Mouse (Mus musculus): ENCODE data around the gene Slc5a5. TPM values are rescaled to one million over a fixed set of nuclear protein-coding genes. Genes with fewer than 3 reads are reported as not detected.

Gene Slc5a5
- total RNA-seq, 4 experiments from 2014 or later: 10.2 to 11.9 (median 11.5) TPM

- DNase-seq (ENCODE audit: low spot score in 2 of 2): peak; percentile 48 to 78
Measured at GRCm38 (mm10) chr8:70856541-70857197, 35.9 kb downstream of the Slc5a5 start.

- DNase-seq (ENCODE audit: low spot score in 2 of 2): no peak
Measured at GRCm38 (mm10) chr8:70856028-70856427, 36.5 kb downstream of the Slc5a5 start.

- no peak for DNase-seq (ENCODE audit: low spot score in 2 of 2)
Measured at GRCm38 (mm10) chr8:70853863-70854262, 38.7 kb downstream of the Slc5a5 start.

- no peak for DNase-seq (ENCODE audit: low spot score in 2 of 2)
Measured at GRCm38 (mm10) chr8:70852595-70853231, 39.8 kb downstream of the Slc5a5 start.

- no peak for DNase-seq (ENCODE audit: low spot score in 2 of 2)
Measured at GRCm38 (mm10) chr8:70851837-70852236, 40.7 kb downstream of the Slc5a5 start.

- DNase-seq (ENCODE audit: low spot score in 2 of 2): no peak
Measured at GRCm38 (mm10) chr8:70850947-70851346, 41.6 kb downstream of the Slc5a5 start.

GRCm38 (mm10) chr8:70850132-70850845 lies 42.3 kb downstream of the Slc5a5 start:
- DNase-seq (ENCODE audit: low spot score in 2 of 2): no peak

- no peak for DNase-seq (ENCODE audit: low spot score in 2 of 2)
Measured at GRCm38 (mm10) chr8:70849333-70849990, 43.1 kb downstream of the Slc5a5 start.

GRCm38 (mm10) chr8:70846371-70847154 lies 46.0 kb downstream of the Slc5a5 start:
- DNase-seq (ENCODE audit: low spot score in 2 of 2): no peak

GRCm38 (mm10) chr8:70845108-70845507 lies 47.4 kb downstream of the Slc5a5 start:
- DNase-seq (ENCODE audit: low spot score in 2 of 2): no peak

GRCm38 (mm10) chr8:70844523-70844922 lies 48.0 kb downstream of the Slc5a5 start:
- DNase-seq (ENCODE audit: low spot score in 2 of 2): peak; percentile 67 to 83

GRCm38 (mm10) chr8:70843941-70844340 lies 48.6 kb downstream of the Slc5a5 start:
- DNase-seq (ENCODE audit: low spot score in 2 of 2): no peak

- no peak for DNase-seq (ENCODE audit: low spot score in 2 of 2)
Measured at GRCm38 (mm10) chr8:70843214-70843773, 49.3 kb downstream of the Slc5a5 start.

- no peak for DNase-seq (ENCODE audit: low spot score in 2 of 2)
Measured at GRCm38 (mm10) chr8:70842484-70842883, 50.1 kb downstream of the Slc5a5 start.

- peak; percentile 76 to 98 for DNase-seq (ENCODE audit: low spot score in 2 of 2)
Measured at GRCm38 (mm10) chr8:70841147-70842072, 51.1 kb downstream of the Slc5a5 start.

GRCm38 (mm10) chr8:70840590-70840989 lies 52.0 kb downstream of the Slc5a5 start:
- no peak for DNase-seq (ENCODE audit: low spot score in 2 of 2)

GRCm38 (mm10) chr8:70839408-70840351 lies 52.9 kb downstream of the Slc5a5 start, which contains the start of gene Arrdc2:
TSS of gene Arrdc2 (minus strand) at chr8:70839720.
- peak; percentile 97 to 100 for DNase-seq (ENCODE audit: low spot score in 2 of 2)

GRCm38 (mm10) chr8:70838654-70839407 lies 53.7 kb downstream of the Slc5a5 start:
- DNase-seq (ENCODE audit: low spot score in 2 of 2): no peak

Measured in left cerebral cortex, adult 8-10 months (tissue).